Mouse (Mus musculus) myocyte (in vitro differentiated cells): Measurements from ENCODE around the gene Txn2.

Source experiments
- E2F4 ChIP-seq: IDR thresholded peaks from one replicate; pipeline ENCODE4 v1.6.1; 2011; ENCODE audit warnings: mild to moderate bottlenecking, control low read depth, moderate library complexity; ENCODE audit not compliant: insufficient read depth
- POLR2A ChIP-seq: IDR thresholded peaks from one replicate; pipeline ENCODE4 v1.6.1; 2011; ENCODE audit warnings: low read depth, mild to moderate bottlenecking, control low read depth, moderate library complexity; ENCODE audit not compliant: insufficient read length
- POLR2AphosphoS2 ChIP-seq: IDR thresholded peaks from one replicate; pipeline ENCODE4 v1.6.1; 2011; ENCODE audit warnings: low read depth, control low read depth; ENCODE audit not compliant: insufficient read length
- USF1 ChIP-seq: IDR thresholded peaks from one replicate; pipeline ENCODE4 v1.6.1; 2011; ENCODE audit warnings: low read depth, mild to moderate bottlenecking, control low read depth, moderate library complexity

GRCm38 (mm10) chr15:77949061-77949460 is 20.3 kb upstream of the Txn2 start:
- TF ChIP-seq E2F4 = no peak
- no peak for TF ChIP-seq POLR2AphosphoS2
- TF ChIP-seq POLR2A = no peak
- TF ChIP-seq USF1 = no peak
